Mouse (Mus musculus): ENCODE measurements around the gene Sox30.

DNA sequence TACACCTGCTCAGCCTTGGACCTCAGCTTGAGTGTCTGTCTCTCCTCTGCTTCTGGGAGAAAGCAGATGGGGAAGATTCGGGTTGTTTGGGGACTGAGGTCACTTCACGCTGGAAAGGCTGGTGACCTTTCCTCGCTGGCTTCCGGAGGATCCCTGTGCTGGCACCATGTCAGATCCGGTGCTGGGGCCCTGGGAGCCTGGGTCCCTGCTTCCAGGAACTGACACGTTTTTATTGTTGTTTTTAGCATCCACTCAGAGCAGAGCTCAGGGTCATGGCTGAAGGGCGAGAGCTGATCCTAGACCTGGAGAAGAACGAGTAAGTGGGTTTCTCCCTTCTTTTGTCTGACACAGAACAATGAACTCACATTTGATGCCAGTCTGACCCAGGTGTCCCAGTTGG is 84.7 kb downstream of the Sox30 start:
- no peak for TF ChIP-seq POLR2A (IDR thresholded peaks at IDR 0.05; ENCODE audit: control insufficient read depth, low read depth, low read length)
- no peak for TF ChIP-seq CTCF (IDR thresholded peaks at IDR 0.05; ENCODE audit: control insufficient read depth, insufficient read depth, insufficient replicate concordance, low read depth, low read length)

Data from testis, adult 2 months (tissue).